Mouse (Mus musculus) gastrocnemius, adult 18-20 months (tissue): ENCODE measurements around the gene Osbpl9. TPM values are rescaled to one million over a fixed set of nuclear protein-coding genes. Genes with fewer than 3 reads are reported as not detected.

Experiments used
- DNase-seq: peaks from one replicate; pipeline ENCODE4 v3.0.0; 2021; ENCODE audit warnings: low spot score
- total RNA-seq, 2 experiments: library from RNA; stranded (reverse); gene quantifications; 2 replicates each; pipeline ENCODE4 v1.2.3; 2021

Gene Osbpl9
- total RNA-seq, 2 experiments from 2014 or later: 91.6 to 107 TPM

- DNase-seq: no peak
Measured at GRCm38 (mm10) chr4:109136475-109137125, 65.5 kb downstream of the Osbpl9 start.

GRCm38 (mm10) chr4:109134955-109135354 is 67.1 kb downstream of the Osbpl9 start:
- peak; percentile 47 for DNase-seq

GRCm38 (mm10) chr4:109131256-109131872 is 70.7 kb downstream of the Osbpl9 start:
- no peak for DNase-seq

GRCm38 (mm10) chr4:109128971-109129370 is 73.1 kb downstream of the Osbpl9 start:
- peak; percentile 69 for DNase-seq

- no peak for DNase-seq
Measured at GRCm38 (mm10) chr4:109128017-109128416, 74.1 kb downstream of the Osbpl9 start.

GRCm38 (mm10) chr4:109126834-109127564 is 75.1 kb downstream of the Osbpl9 start:
- no peak for DNase-seq

GRCm38 (mm10) chr4:109125746-109126425 is 76.2 kb downstream of the Osbpl9 start:
- no peak for DNase-seq

GRCm38 (mm10) chr4:109122830-109123555 is 79.1 kb downstream of the Osbpl9 start:
- no peak for DNase-seq

- DNase-seq: no peak
Measured at GRCm38 (mm10) chr4:109120735-109121134, 81.3 kb downstream of the Osbpl9 start.

GRCm38 (mm10) chr4:109119641-109120125 is 82.4 kb downstream of the Osbpl9 start:
- no peak for DNase-seq

- DNase-seq: no peak
Measured at GRCm38 (mm10) chr4:109118327-109118659, 83.8 kb downstream of the Osbpl9 start.

GRCm38 (mm10) chr4:109117596-109118326 is 84.3 kb downstream of the Osbpl9 start:
- DNase-seq: peak; percentile 88

GRCm38 (mm10) chr4:109116938-109117337 is 85.1 kb downstream of the Osbpl9 start:
- no peak for DNase-seq

GRCm38 (mm10) chr4:109116494-109116893 is 85.6 kb downstream of the Osbpl9 start:
- DNase-seq: peak; percentile 62

- no peak for DNase-seq
Measured at GRCm38 (mm10) chr4:109115742-109116141, 86.3 kb downstream of the Osbpl9 start.

GRCm38 (mm10) chr4:109114308-109114707 is 87.8 kb downstream of the Osbpl9 start:
- DNase-seq: no peak

GRCm38 (mm10) chr4:109112915-109113505 is 89.1 kb downstream of the Osbpl9 start:
- no peak for DNase-seq

- DNase-seq: no peak
Measured at GRCm38 (mm10) chr4:109110978-109111377, 91.1 kb downstream of the Osbpl9 start.

GRCm38 (mm10) chr4:109109686-109110085 is 92.4 kb downstream of the Osbpl9 start:
- DNase-seq: no peak

- no peak for DNase-seq
Measured at GRCm38 (mm10) chr4:109109012-109109411, 93.1 kb downstream of the Osbpl9 start.
